Mouse (Mus musculus): ENCODE data around the gene Stag2. TPM values are rescaled to one million over a fixed set of nuclear protein-coding genes. Genes with fewer than 3 reads are reported as not detected.

Gene Stag2
- polyA plus RNA-seq, 1 experiment from 2014 or later: 72.3 TPM

- Histone ChIP-seq H3K4me2 (replicated peaks; ENCODE audit: low read depth, low read length) (no peak overlapping the region), H3K4me3 (ENCODE audit: low read length) (no peak overlapping the region), H3K9me3 (ENCODE audit: control insufficient read depth, low read length) (no peaks in the 10 kb centered on the region), H3K27ac (ENCODE audit: low read depth, low read length) (no peak overlapping the region), H3K27me3 (ENCODE audit: control insufficient read depth, insufficient read depth, low read length) (no peaks in the 10 kb centered on the region), H3K9ac (ENCODE audit: low read depth, low read length) (no peak overlapping the region), H3K36me3 (ENCODE audit: control insufficient read depth, insufficient read depth, low read length) (no peaks in the 10 kb centered on the region), H3K4me1 (ENCODE audit: control insufficient read depth, insufficient read depth, low read length) (no peaks in the 10 kb centered on the region)
- no peak for ATAC-seq (ENCODE audit: low FRiP score, low TSS enrichment)
- WGBS: 83% methylated on average over 2 of the region's 2 CpGs
These were observed 39.8 kb downstream of the Stag2 start for GRCm38 (mm10) chrX:42188825-42189426.

- H3K27ac ChIP-seq (ENCODE audit: low read depth, low read length): no peak overlapping the region
- no peak overlapping the region for H3K9ac ChIP-seq (ENCODE audit: low read depth, low read length)
- H3K9me3 ChIP-seq (ENCODE audit: control insufficient read depth, low read length): no peaks in the 10 kb centered on the region
- no peaks in the 10 kb centered on the region for H3K36me3 ChIP-seq (ENCODE audit: control insufficient read depth, insufficient read depth, low read length)
- no peak for ATAC-seq (ENCODE audit: low FRiP score, low TSS enrichment)
- no peak overlapping the region for H3K4me3 ChIP-seq (ENCODE audit: low read length)
- WGBS: 83% methylated on average over 3 of the region's 3 CpGs
- no peaks in the 10 kb centered on the region for H3K4me1 ChIP-seq (ENCODE audit: control insufficient read depth, insufficient read depth, low read length)
- H3K4me2 ChIP-seq (replicated peaks; ENCODE audit: low read depth, low read length): no peak overlapping the region
- H3K27me3 ChIP-seq (ENCODE audit: control insufficient read depth, insufficient read depth, low read length): no peaks in the 10 kb centered on the region
These were observed 45.5 kb downstream of the Stag2 start for GRCm38 (mm10) chrX:42194608-42195007.

GRCm38 (mm10) chrX:42202482-42202881 is 53.4 kb downstream of the Stag2 start:
- no peak overlapping the region for H3K4me2 ChIP-seq (replicated peaks; ENCODE audit: low read depth, low read length)
- WGBS: 90% methylated on average over 4 of the region's 4 CpGs
- ATAC-seq (ENCODE audit: low FRiP score, low TSS enrichment): no peak

GRCm38 (mm10) chrX:42215742-42216141 is 66.6 kb downstream of the Stag2 start:
- H3K9me3 ChIP-seq (ENCODE audit: control insufficient read depth, low read length): no peaks in the 10 kb centered on the region
- WGBS: 93% methylated on average over 1 of the region's 1 CpGs
- H3K4me1 ChIP-seq (ENCODE audit: control insufficient read depth, insufficient read depth, low read length): no peaks in the 10 kb centered on the region
- no peaks in the 10 kb centered on the region for H3K36me3 ChIP-seq (ENCODE audit: control insufficient read depth, insufficient read depth, low read length)
- ATAC-seq (ENCODE audit: low FRiP score, low TSS enrichment): no peak
- no peak overlapping the region for H3K27ac ChIP-seq (ENCODE audit: low read depth, low read length)
- no peaks in the 10 kb centered on the region for H3K27me3 ChIP-seq (ENCODE audit: control insufficient read depth, insufficient read depth, low read length)
- no peak overlapping the region for H3K9ac ChIP-seq (ENCODE audit: low read depth, low read length)
- no peak overlapping the region for H3K4me2 ChIP-seq (replicated peaks; ENCODE audit: low read depth, low read length)
- H3K4me3 ChIP-seq (ENCODE audit: low read length): no peak overlapping the region

More at GRCm38 (mm10) chrX:42202482-42202881, 53.4 kb downstream of the Stag2 start:
- Histone ChIP-seq H3K27ac (ENCODE audit: low read depth, low read length) (no peak overlapping the region), H3K4me1 (ENCODE audit: control insufficient read depth, insufficient read depth, low read length) (no peaks in the 10 kb centered on the region), H3K9me3 (ENCODE audit: control insufficient read depth, low read length) (no peaks in the 10 kb centered on the region), H3K27me3 (ENCODE audit: control insufficient read depth, insufficient read depth, low read length) (no peaks in the 10 kb centered on the region), H3K36me3 (ENCODE audit: control insufficient read depth, insufficient read depth, low read length) (no peaks in the 10 kb centered on the region; the same call in 1 of the 2 replicates), H3K9ac (ENCODE audit: low read depth, low read length) (no peak overlapping the region), H3K4me3 (ENCODE audit: low read length) (no peak overlapping the region)

- no peak overlapping the region for H3K9ac ChIP-seq (ENCODE audit: low read depth, low read length)
- H3K36me3 ChIP-seq (ENCODE audit: control insufficient read depth, insufficient read depth, low read length): peaks cover 5% of the 10 kb centered on the region; the same call in 1 of the 2 replicates
- WGBS: 92% methylated on average over 10 of the region's 10 CpGs
- no peaks in the 10 kb centered on the region for H3K27me3 ChIP-seq (ENCODE audit: control insufficient read depth, insufficient read depth, low read length)
- no peak overlapping the region for H3K27ac ChIP-seq (ENCODE audit: low read depth, low read length)
- ATAC-seq (ENCODE audit: low FRiP score, low TSS enrichment): no peak
- H3K4me1 ChIP-seq (ENCODE audit: control insufficient read depth, insufficient read depth, low read length): no peaks in the 10 kb centered on the region
- no peak overlapping the region for H3K4me3 ChIP-seq (ENCODE audit: low read length)
- H3K9me3 ChIP-seq (ENCODE audit: control insufficient read depth, low read length): no peaks in the 10 kb centered on the region
- no peak overlapping the region for H3K4me2 ChIP-seq (replicated peaks; ENCODE audit: low read depth, low read length)
These were observed 101.2 kb downstream of the Stag2 start for GRCm38 (mm10) chrX:42250342-42250741.

GRCm38 (mm10) chrX:42272713-42273112 is 123.6 kb downstream of the Stag2 start:
- Histone ChIP-seq H3K36me3 (ENCODE audit: control insufficient read depth, insufficient read depth, low read length) (no peaks in the 10 kb centered on the region; the same call in 1 of the 2 replicates), H3K4me1 (ENCODE audit: control insufficient read depth, insufficient read depth, low read length) (no peaks in the 10 kb centered on the region), H3K27me3 (ENCODE audit: control insufficient read depth, insufficient read depth, low read length) (no peaks in the 10 kb centered on the region), H3K4me2 (replicated peaks; ENCODE audit: low read depth, low read length) (no peak overlapping the region), H3K9me3 (ENCODE audit: control insufficient read depth, low read length) (no peaks in the 10 kb centered on the region), H3K9ac (ENCODE audit: low read depth, low read length) (no peak overlapping the region), H3K27ac (ENCODE audit: low read depth, low read length) (no peak overlapping the region), H3K4me3 (ENCODE audit: low read length) (no peak overlapping the region)
- ATAC-seq (ENCODE audit: low FRiP score, low TSS enrichment): no peak

GRCm38 (mm10) chrX:42290215-42290614 is 141.1 kb downstream of the Stag2 start:
- 77% methylated on average over 3 of the region's 3 CpGs for WGBS
- Histone ChIP-seq H3K4me2 (replicated peaks; ENCODE audit: low read depth, low read length) (no peak overlapping the region), H3K4me3 (ENCODE audit: low read length) (no peak overlapping the region), H3K27ac (ENCODE audit: low read depth, low read length) (no peak overlapping the region), H3K9ac (ENCODE audit: low read depth, low read length) (no peak overlapping the region), H3K36me3 (ENCODE audit: control insufficient read depth, insufficient read depth, low read length) (no peaks in the 10 kb centered on the region), H3K27me3 (ENCODE audit: control insufficient read depth, insufficient read depth, low read length) (no peaks in the 10 kb centered on the region), H3K9me3 (ENCODE audit: control insufficient read depth, low read length) (no peaks in the 10 kb centered on the region), H3K4me1 (ENCODE audit: control insufficient read depth, insufficient read depth, low read length) (no peaks in the 10 kb centered on the region)
- no peak for ATAC-seq (ENCODE audit: low FRiP score, low TSS enrichment)

GRCm38 (mm10) chrX:42315231-42315630 is 166.1 kb downstream of the Stag2 start:
- Histone ChIP-seq H3K4me3 (ENCODE audit: low read length) (no peak overlapping the region), H3K27me3 (ENCODE audit: control insufficient read depth, insufficient read depth, low read length) (no peaks in the 10 kb centered on the region), H3K9me3 (ENCODE audit: control insufficient read depth, low read length) (no peaks in the 10 kb centered on the region), H3K4me2 (replicated peaks; ENCODE audit: low read depth, low read length) (no peak overlapping the region), H3K4me1 (ENCODE audit: control insufficient read depth, insufficient read depth, low read length) (no peaks in the 10 kb centered on the region), H3K27ac (ENCODE audit: low read depth, low read length) (no peak overlapping the region), H3K9ac (ENCODE audit: low read depth, low read length) (no peak overlapping the region), H3K36me3 (ENCODE audit: control insufficient read depth, insufficient read depth, low read length) (no peaks in the 10 kb centered on the region)
- no peak for ATAC-seq (ENCODE audit: low FRiP score, low TSS enrichment)
- WGBS: 81% methylated on average over 3 of the region's 3 CpGs

GRCm38 (mm10) chrX:42320424-42320823 is 171.3 kb downstream of the Stag2 start:
- WGBS: 66% methylated on average over 5 of the region's 5 CpGs

More at GRCm38 (mm10) chrX:42320424-42320823, 171.3 kb downstream of the Stag2 start:
- Histone ChIP-seq H3K4me2 (replicated peaks; ENCODE audit: low read depth, low read length) (no peak overlapping the region), H3K9ac (ENCODE audit: low read depth, low read length) (no peak overlapping the region), H3K4me3 (ENCODE audit: low read length) (no peak overlapping the region), H3K36me3 (ENCODE audit: control insufficient read depth, insufficient read depth, low read length) (no peaks in the 10 kb centered on the region), H3K4me1 (ENCODE audit: control insufficient read depth, insufficient read depth, low read length) (no peaks in the 10 kb centered on the region), H3K27me3 (ENCODE audit: control insufficient read depth, insufficient read depth, low read length) (no peaks in the 10 kb centered on the region), H3K27ac (ENCODE audit: low read depth, low read length) (no peak overlapping the region), H3K9me3 (ENCODE audit: control insufficient read depth, low read length) (no peaks in the 10 kb centered on the region)
- no peak for ATAC-seq (ENCODE audit: low FRiP score, low TSS enrichment)
